ENCODE assay signal across 11 mouse cellular contexts in the genomic region with DNA sequence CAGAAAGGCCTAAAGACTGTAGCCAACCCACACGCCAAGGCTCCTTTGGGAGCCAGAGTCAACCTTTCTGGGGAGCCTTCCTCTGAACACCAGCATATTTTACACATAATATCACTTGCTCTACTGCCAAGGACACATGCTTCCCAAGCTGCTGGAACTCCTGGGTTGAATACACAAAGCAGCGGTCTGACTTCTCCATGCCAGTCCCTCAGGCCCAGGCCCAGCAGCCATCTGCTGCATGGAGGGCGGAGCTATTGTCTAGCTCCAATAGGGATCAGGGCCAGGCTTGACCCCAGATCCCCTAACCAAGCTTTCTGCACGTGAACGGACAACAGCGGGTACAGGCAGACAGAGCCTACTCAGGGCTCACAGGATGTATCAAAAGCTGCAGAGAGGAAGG. TPM values are rescaled to one million over a fixed set of nuclear protein-coding genes. Genes with fewer than 3 reads are reported as not detected.
A peak's percentile ranks its signal among the peaks of the same experiment; 100 is the strongest.
DNase-seq lines count a peak whose midpoint lies in the region; ATAC-seq lines count a peak whose summit lies in the region.
"Had no signal": no experiment of that assay in that cellular context is flagged by ENCODE, and none has a peak within 500 bp of the region (broad histone marks: within the 10 kb centered on the region; RNA-seq: fewer than 3 reads in every experiment).

No protein-coding gene starts in this region.

- peaks cover 4% of the 10 kb centered on the region; the same call in 1 of the 2 replicates for H3K4me1 ChIP-seq in hindbrain, embryonic 11.5 days (replicated peaks; ENCODE audit: control insufficient read depth, insufficient read depth, low read length)
- no peaks in the 10 kb centered on the region; the same call in 1 of the 2 replicates for H3K4me1 ChIP-seq in hindbrain, embryonic 16.5 days (ENCODE audit: control insufficient read depth, insufficient read depth, low read depth, low read length)
- no peaks in the 10 kb centered on the region for H3K4me1 ChIP-seq in neural tube, embryonic 11.5 days (ENCODE audit: control insufficient read depth, insufficient read depth, low read length)
- no peaks in the 10 kb centered on the region for H3K4me1 ChIP-seq in liver, embryonic 12.5 days

- H3K9ac ChIP-seq in hindbrain, embryonic 11.5 days (ENCODE audit: low read depth, low read length) = no peak overlapping the region
- no peak overlapping the region for H3K9ac ChIP-seq in hindbrain, embryonic 16.5 days (ENCODE audit: low read depth, low read length)
- H3K9ac ChIP-seq in neural tube, embryonic 11.5 days (ENCODE audit: low read length) = no peak overlapping the region
- H3K9ac ChIP-seq in liver, embryonic 12.5 days = no peak overlapping the region
- H3K9ac ChIP-seq: hindbrain, embryonic 15.5 days had no signal

- ATAC-seq in hindbrain, embryonic 11.5 days (ENCODE audit: low FRiP score) = peak; percentile 53; the same call in 1 of the 2 replicates
- no peak for ATAC-seq in hindbrain, embryonic 16.5 days
- no peak for ATAC-seq in neural tube, embryonic 11.5 days (ENCODE audit: insufficient read depth, low FRiP score, low TSS enrichment)
- ATAC-seq in liver, embryonic 12.5 days = no peak

- peak overlapping the region; percentile 49; the same call in 1 of the 2 replicates for H3K27ac ChIP-seq in hindbrain, embryonic 11.5 days (ENCODE audit: low read depth, low read length)
- no peak overlapping the region; the same call in 1 of the 2 replicates for H3K27ac ChIP-seq in hindbrain, embryonic 16.5 days (ENCODE audit: low read depth, low read length)
- H3K27ac ChIP-seq in neural tube, embryonic 11.5 days (ENCODE audit: low read depth, low read length) = no peak overlapping the region
- no peak overlapping the region for H3K27ac ChIP-seq in liver, embryonic 12.5 days
- H3K27ac ChIP-seq: hindbrain, embryonic 15.5 days had no signal

- H3K9me3 ChIP-seq in hindbrain, embryonic 11.5 days (ENCODE audit: control insufficient read depth, low read length) = no peaks in the 10 kb centered on the region
- no peaks in the 10 kb centered on the region for H3K9me3 ChIP-seq in hindbrain, embryonic 16.5 days (ENCODE audit: control insufficient read depth, low read length)
- no peaks in the 10 kb centered on the region for H3K9me3 ChIP-seq in neural tube, embryonic 11.5 days (ENCODE audit: control insufficient read depth, low read length)
- H3K9me3 ChIP-seq in liver, embryonic 12.5 days (replicated peaks) = no peaks in the 10 kb centered on the region
- H3K9me3 ChIP-seq: hindbrain, embryonic 15.5 days had no signal

- H3K27me3 ChIP-seq in hindbrain, embryonic 11.5 days (ENCODE audit: control insufficient read depth, insufficient read depth, low read length) = no peaks in the 10 kb centered on the region
- H3K27me3 ChIP-seq in hindbrain, embryonic 16.5 days (replicated peaks; ENCODE audit: control insufficient read depth, insufficient read depth, low read length) = no peaks in the 10 kb centered on the region
- no peaks in the 10 kb centered on the region for H3K27me3 ChIP-seq in neural tube, embryonic 11.5 days (ENCODE audit: control insufficient read depth, insufficient read depth, low read length)
- peaks cover 22% of the 10 kb centered on the region for H3K27me3 ChIP-seq in liver, embryonic 12.5 days (replicated peaks)
- H3K27me3 ChIP-seq: hindbrain, embryonic 15.5 days had no signal

- no peaks in the 10 kb centered on the region for H3K36me3 ChIP-seq in hindbrain, embryonic 11.5 days (ENCODE audit: control insufficient read depth, insufficient read depth, low read length)
- H3K36me3 ChIP-seq in hindbrain, embryonic 16.5 days (ENCODE audit: control insufficient read depth, insufficient read depth, low read length) = 0 out of 2 replicates have a peak, but pooled peaks cover 2% of the 10 kb centered on the region
- H3K36me3 ChIP-seq in neural tube, embryonic 11.5 days (ENCODE audit: control insufficient read depth, insufficient read depth, low read length) = no peaks in the 10 kb centered on the region
- H3K36me3 ChIP-seq in liver, embryonic 12.5 days = no peaks in the 10 kb centered on the region

- peak; percentile 52 for DNase-seq in hindbrain, embryonic 11.5 days (ENCODE audit: low spot score)
- DNase-seq in embryo, embryonic 11 days = peak; percentile 51
- DNase-seq in heart, adult 9 months (ENCODE audit: low spot score in 2 of 2) = peak; percentile 69 to 75
- peak; percentile 32 for DNase-seq in neural tube, embryonic 11.5 days (ENCODE audit: low spot score)
- no peak for DNase-seq in right cerebral cortex, adult 18-20 months

- H3K4me3 ChIP-seq in hindbrain, embryonic 11.5 days (ENCODE audit: low read depth, low read length) = no peak overlapping the region
- H3K4me3 ChIP-seq in hindbrain, embryonic 16.5 days (ENCODE audit: low read length) = no peak overlapping the region
- no peak overlapping the region for H3K4me3 ChIP-seq in neural tube, embryonic 11.5 days (ENCODE audit: low read depth, low read length)
- no peak overlapping the region for H3K4me3 ChIP-seq in liver, embryonic 12.5 days
- H3K4me3 ChIP-seq: hindbrain, embryonic 15.5 days had no signal

- 43% methylated on average over 6 of the region's 6 CpGs for WGBS in hindbrain, embryonic 11.5 days
- WGBS in hindbrain, embryonic 16.5 days = 24% methylated on average over 6 of the region's 6 CpGs
- 48% methylated on average over 6 of the region's 6 CpGs for WGBS in neural tube, embryonic 11.5 days
- 55% methylated on average over 6 of the region's 6 CpGs for WGBS in liver, embryonic 12.5 days (ENCODE audit: insufficient replicate concordance)

- no peak overlapping the region for H3K4me2 ChIP-seq in hindbrain, embryonic 11.5 days (replicated peaks; ENCODE audit: low read depth, low read length)
- H3K4me2 ChIP-seq in hindbrain, embryonic 16.5 days (ENCODE audit: low read length) = no peak overlapping the region
- H3K4me2 ChIP-seq in neural tube, embryonic 11.5 days (ENCODE audit: low read depth) = no peak overlapping the region
- no peak overlapping the region for H3K4me2 ChIP-seq in liver, embryonic 12.5 days
- H3K4me2 ChIP-seq: hindbrain, embryonic 15.5 days; liver, embryonic 11.5 days had no signal

RNA-seq across cellular contexts. Expression of gene Cyb561, which starts 18.3 kb away (rescaled TPM):
- polyA plus RNA-seq in hindbrain, embryonic 11.5 days (2014; fragmentation: Nextera tagmentation; extraction: Ambion mirVana) = 17.6 and 20.9 TPM in 2 replicates
- 63.8 and 65.4 TPM in 2 replicates for polyA plus RNA-seq in hindbrain, embryonic 16.5 days (2015; fragmentation: Nextera tagmentation; extraction: Ambion mirVana)
- polyA plus RNA-seq in neural tube, embryonic 11.5 days (2014; fragmentation: Nextera tagmentation; extraction: Ambion mirVana) = 11.2 and 14.0 TPM in 2 replicates
- polyA plus RNA-seq in liver, embryonic 12.5 days (2016; fragmentation: Nextera tagmentation; extraction: Ambion mirVana) = 1.9 TPM in 2 replicates

RNA-seq across cellular contexts. Expression of gene Ace, which starts 32.9 kb away (rescaled TPM):
- 0.46 and 0.53 TPM in 2 replicates for polyA plus RNA-seq in hindbrain, embryonic 11.5 days (2014; fragmentation: Nextera tagmentation; extraction: Ambion mirVana)
- 8.6 and 9.9 TPM in 2 replicates for polyA plus RNA-seq in hindbrain, embryonic 16.5 days (2015; fragmentation: Nextera tagmentation; extraction: Ambion mirVana)
- 0.44 and 0.51 TPM in 2 replicates for polyA plus RNA-seq in neural tube, embryonic 11.5 days (2014; fragmentation: Nextera tagmentation; extraction: Ambion mirVana)
- polyA plus RNA-seq in liver, embryonic 12.5 days (2016; fragmentation: Nextera tagmentation; extraction: Ambion mirVana) = 0.07 TPM in 2 replicates

RNA-seq across cellular contexts. Expression of gene Ace3, which starts 59.7 kb away (rescaled TPM):
- polyA plus RNA-seq in hindbrain, embryonic 11.5 days (2014; fragmentation: Nextera tagmentation; extraction: Ambion mirVana) = not detected in 2 replicates
- polyA plus RNA-seq in hindbrain, embryonic 16.5 days (2015; fragmentation: Nextera tagmentation; extraction: Ambion mirVana) = 0.06 TPM in 1 of 2 replicates, not detected in the other
- polyA plus RNA-seq in neural tube, embryonic 11.5 days (2014; fragmentation: Nextera tagmentation; extraction: Ambion mirVana) = not detected in 2 replicates
- polyA plus RNA-seq in liver, embryonic 12.5 days (2016; fragmentation: Nextera tagmentation; extraction: Ambion mirVana) = not detected in 2 replicates
- polyA plus RNA-seq: hindbrain, embryonic 15.5 days; large intestine, adult 2 months; liver, embryonic 11.5 days; small intestine, adult 2 months had no signal
